Mouse (Mus musculus): ENCODE measurements around the gene Pcnx.
"Not testable (repeated sequence)": the region's sequence is repeated elsewhere in the genome, so short reads cannot be mapped to it uniquely, and the experiment has no call there.

Gene Pcnx

DNA sequence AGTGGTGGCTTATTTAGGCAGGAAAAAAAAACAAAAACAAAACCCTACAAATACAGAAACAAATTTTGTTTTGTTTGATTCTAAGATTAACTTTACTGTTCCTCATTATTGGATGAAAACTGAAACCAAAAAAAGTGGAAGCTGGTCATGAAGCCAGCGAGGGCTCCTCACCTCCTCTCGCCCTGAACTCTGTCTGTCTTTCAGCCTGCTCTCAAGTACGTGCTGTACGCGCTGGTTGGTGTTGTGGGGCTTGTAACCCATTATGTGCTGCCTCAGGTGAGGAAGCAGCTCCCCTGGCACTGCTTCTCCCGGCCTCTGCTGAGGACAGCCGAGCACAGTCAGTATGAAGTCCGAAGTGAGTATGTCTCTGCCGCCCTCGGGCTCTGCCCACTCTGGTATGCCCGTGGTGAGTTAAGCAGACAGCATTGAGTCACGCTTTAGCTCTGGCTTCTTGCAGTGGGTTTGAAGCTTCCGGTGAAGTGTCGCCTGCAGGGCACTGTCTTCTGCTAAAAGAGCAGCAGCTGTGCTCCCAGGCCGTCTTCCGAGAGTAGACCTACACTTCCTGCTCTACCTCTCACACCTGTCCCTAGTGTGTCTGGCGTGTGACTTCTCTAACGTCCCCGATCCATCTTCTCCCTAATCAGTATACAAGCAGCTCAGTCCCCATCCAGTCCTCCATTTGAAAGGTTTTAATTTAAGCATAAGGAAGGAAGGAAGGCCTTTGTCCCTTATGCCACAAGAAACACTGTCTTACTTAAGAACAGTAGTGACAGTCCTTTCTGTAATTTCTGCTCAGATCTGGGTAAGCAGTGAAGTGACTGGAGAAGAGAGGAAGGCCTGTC, 111.4 kb downstream of the Pcnx start:
- DNase-seq = no peak

DNA sequence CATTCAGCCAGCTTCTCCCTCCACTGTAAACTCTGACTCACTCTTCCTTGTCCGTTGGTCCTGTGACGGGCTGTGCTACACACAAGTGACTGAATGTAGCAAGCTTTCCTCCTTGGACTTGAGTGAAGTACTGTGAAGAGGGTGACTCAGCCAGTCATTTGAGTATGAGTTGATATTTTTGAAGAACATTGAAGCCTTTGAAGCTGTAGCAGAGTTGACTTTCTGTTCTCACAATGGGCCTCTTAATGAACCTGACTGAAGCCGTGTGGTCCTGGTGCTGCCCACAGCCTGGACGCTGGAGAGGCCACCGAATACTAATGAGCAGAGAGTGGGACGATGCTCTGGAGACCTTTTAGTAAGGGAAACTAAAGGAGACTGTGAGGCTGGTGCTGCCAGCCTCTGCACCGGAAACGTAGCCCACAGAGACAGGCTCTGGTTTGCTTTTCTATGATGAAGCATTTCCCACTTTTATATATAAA, 112.1 kb downstream of the Pcnx start:
- DNase-seq = no peak

DNA sequence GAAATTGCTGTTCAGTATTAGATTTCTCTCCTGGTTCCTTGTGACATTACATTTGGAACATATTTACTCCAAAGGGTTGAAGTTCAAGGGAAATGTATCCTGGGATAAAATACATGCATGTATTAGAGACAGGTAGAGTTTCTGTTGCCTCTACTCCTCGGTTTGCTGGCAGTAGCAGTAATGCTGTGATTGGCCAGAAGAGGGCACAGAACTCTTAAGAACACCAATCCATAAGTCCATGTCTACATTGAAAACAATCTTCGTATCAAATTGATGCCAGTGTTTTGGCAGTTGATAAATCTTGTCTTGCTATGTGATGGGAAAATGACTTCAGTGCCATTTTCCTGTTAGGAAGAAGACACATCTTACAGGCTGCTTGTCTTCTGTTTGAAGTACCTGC, 115.0 kb downstream of the Pcnx start:
- DNase-seq = no peak

DNA sequence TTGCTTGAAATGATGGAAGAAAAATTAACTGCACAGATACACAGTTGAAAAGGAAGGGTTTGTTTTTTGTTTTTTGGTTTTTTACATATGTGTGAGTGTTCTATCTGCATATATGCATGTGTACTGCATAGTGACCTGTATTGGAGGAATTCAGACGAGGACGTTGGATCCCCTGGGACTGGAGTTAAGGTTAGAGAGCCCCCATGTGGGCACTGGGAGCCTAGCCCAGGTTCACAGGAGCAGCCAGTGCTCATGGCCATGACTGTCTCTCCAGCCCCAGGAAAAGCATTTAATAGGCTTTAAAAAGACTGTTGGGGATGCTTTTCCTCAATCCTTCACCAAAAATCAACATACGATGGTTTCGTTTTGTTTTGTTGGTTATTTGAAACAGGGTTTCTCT, 117.5 kb downstream of the Pcnx start:
- DNase-seq = no peak

DNA sequence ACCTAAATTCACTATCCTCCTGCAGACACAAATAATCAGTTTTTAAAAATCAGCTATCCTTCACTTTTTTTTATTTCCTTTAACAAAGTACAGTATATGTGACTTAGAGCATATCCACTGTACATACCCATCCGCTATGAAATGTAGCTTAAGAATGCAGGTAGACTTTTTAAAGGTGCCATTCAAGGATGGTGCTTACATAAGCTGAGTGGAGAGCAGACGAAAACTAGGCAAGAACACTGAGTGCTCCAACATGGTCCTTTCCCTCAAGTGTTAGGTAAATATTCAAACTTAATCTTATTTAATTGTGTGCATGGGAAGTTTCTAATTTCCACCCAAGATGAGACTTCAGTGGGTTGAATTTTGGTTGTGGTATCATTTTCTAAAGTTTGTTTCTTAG, 119.5 kb downstream of the Pcnx start:
- no peak for DNase-seq

DNA sequence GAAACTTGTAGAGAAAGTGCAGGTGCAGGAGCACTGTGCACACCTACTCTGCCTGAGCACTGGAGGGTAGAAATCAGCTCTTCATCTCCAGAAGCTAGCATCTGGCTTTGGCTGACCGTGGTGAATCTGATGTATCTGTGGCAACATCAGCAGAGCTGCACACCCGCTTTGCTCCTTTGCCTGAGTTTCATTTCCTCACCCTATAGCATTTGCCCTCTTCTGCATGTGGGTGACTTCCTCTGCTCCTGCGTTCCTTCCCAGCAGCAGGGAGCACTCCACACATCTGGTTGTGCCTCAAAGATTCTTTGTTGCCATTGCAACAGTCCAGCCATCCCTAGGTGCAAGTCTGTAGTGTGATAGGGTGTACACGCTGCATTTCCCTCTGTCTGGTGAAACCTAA, 132.3 kb downstream of the Pcnx start:
- DNase-seq = no peak

DNA sequence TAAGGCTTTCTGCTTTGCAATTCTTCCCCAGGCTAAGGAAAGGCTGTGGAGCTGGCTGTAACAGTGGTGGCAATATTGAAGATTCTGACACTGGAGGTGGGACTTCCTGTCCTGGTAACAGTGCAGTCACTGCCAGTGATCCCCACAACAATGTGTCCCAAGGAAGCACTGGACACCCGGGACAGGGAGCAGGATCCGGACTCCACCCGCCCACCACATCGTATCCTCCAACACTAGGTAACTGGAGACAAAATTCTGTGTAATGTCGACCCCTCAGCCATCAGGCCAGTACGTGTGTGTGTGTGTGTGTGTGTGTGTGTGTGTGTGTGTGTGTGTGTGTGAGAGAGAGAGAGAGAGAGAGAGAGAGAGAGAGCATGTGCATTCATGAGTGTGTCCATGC, 133.2 kb downstream of the Pcnx start:
- no peak for DNase-seq

DNA sequence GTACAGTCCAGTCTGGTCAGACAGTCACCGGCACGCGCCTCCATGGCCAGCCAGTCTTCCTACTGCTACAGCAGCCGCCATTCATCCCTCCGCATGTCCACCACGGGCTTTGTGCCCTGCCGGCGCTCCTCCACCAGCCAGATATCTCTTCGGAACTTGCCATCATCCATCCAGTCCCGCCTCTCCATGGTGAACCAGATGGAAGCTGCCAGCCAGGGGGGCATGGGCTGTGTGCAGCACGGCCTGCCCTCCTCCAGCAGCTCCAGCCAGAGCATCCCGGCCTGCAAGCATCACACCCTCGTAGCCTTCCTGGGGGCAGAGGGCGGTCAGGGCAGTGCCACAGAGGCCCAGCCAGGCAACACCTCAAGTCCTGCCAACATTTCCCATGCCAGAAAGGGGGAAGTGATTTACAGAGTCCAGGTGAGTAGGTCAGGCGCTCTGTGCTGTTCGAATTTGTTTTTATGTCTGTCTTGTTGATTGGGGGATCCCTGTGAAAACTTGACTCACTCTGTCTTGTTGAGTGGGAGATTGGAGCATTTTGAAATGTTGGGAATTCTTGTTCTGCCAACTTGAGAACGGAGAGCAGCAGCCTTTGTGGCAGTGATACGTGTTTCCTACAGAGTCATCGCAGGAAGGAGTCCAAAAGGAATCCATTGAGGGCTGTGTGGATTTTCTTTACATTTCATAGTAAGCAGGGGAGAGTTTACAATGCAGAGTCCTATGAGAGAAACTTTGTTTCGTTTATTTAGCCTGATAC, 135.3 kb downstream of the Pcnx start:
- peak; percentile 28 for DNase-seq

DNA sequence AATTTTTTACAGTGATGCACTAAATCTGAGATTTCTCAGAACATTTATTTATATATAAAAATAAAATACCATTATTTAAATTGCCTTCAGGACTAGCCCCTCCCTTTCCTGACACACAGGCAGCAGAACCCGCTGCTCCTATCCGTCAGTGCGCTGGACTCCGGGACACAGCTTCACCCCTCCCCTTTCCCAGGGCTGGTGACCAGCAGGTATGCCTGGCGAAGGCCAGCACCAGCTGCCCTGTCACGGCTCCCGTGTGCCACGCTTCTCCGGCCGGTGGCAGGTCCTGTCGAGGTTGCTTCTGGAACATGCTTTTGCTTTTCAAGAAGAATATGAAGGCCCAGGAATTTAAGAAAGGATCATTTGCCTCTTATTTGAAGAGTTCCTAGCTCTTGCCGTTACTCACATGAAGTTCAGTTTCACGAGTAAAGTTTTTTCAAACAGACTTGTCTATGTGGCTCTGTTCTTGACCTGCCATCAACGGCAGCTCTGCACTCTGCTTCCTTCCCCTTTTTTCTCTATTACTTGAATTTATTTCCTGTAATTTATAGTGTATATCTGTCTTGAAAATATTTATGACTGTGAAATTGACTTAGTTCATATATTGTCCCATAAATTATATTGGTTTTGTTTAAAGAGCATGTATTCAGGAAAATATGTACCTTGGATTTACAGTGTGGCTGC, 137.0 kb downstream of the Pcnx start:
- DNase-seq = no peak

DNA sequence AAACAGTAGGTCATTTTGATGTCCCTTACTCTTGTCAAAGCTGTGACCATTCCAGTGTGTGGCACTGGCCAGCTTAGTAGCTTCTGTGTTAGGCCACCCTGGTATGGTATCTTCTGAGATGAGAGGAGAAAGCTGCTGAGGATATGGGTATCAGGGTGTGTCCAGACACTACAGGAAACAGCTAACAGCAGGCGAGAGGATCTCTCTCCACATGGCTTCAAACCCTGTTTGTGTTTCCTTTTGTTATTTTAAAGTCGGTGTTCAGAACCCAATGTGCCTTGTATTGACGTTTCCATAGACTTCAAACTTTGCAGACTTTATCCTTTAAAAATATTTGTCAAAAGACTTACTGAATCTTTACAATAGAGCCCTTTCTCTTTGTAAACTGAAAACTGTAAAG, 137.7 kb downstream of the Pcnx start:
- no peak for DNase-seq

DNA sequence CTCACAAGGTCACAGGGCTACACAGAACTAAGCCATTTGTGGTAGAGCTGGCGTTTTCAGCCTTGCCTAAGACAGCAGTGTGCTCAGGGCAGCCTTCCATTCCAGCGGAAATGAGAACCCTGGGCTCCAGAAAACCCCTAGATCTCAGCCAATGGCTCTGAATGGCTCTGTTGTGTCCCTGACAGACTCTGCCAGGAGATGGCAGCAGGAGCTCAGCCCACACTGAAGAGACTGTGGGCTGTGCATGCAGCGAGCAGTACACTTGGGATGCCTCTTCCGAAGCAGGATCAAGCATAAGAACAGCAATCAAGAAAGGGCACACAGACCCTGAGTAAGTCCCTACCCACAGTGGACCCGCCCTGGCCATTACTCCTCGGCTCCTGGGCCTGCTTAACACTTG, 142.9 kb downstream of the Pcnx start:
- DNase-seq = not testable (repeated sequence)

DNA sequence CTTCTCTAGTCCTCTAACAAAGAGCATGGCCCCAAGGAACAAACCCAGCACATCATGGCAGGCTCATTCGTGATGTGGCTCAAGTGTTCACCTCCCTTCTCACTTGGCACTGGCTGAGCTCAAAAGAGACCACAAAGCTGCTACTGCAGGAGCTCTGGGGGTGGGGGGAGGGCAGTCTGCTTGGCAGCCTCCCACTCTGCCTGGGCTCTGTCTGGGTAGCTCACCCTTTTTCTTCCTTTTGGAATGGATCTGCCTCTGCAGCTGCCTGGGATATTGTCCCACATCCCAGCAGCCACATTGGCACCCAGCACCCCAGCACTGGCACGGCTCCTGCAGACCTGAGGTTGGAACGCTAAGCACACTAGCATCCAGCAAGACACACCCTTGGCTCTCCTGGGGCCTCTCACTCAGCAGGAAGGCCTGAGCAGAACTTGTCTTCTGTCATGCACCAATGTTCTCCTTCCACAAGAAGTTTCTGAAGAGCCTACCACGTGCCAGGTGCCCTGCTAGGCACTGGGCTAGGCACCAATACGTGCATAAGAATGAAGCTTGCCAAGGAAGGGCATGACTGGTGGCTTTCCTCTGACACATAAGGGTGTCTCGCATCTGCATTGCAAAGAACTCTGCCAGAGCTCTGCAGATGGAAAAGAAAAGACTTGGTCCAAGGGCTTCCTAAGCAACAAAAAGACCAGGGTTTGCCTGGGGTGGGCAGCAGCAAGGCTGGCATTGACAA, 166.2 kb downstream of the Pcnx start:
- not testable (repeated sequence) for DNase-seq

DNA sequence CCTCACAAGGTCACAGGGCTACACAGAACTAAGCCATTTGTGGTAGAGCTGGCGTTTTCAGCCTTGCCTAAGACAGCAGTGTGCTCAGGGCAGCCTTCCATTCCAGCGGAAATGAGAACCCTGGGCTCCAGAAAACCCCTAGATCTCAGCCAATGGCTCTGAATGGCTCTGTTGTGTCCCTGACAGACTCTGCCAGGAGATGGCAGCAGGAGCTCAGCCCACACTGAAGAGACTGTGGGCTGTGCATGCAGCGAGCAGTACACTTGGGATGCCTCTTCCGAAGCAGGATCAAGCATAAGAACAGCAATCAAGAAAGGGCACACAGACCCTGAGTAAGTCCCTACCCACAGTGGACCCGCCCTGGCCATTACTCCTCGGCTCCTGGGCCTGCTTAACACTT, 173.7 kb downstream of the Pcnx start:
- DNase-seq = not testable (repeated sequence)

DNA sequence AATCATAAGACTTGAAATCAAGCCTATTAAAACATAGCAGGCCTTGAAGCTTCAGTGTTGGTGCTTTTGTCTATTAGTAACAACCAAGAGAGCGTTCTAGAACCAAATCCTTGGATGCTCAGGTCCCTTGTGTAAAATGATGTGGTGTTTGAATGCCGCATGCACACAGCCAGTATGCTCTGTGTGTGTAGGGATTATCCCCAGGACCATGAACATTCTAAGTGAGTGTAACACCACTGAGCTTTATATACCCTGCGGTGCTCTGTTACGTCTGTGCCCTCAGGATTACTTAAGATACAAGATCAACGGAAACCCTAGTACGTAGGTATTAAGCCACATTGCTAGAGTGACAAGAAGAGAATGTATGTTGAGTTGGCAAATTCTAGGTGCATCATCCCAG, 174.2 kb downstream of the Pcnx start:
- DNase-seq = not testable (repeated sequence)

DNA sequence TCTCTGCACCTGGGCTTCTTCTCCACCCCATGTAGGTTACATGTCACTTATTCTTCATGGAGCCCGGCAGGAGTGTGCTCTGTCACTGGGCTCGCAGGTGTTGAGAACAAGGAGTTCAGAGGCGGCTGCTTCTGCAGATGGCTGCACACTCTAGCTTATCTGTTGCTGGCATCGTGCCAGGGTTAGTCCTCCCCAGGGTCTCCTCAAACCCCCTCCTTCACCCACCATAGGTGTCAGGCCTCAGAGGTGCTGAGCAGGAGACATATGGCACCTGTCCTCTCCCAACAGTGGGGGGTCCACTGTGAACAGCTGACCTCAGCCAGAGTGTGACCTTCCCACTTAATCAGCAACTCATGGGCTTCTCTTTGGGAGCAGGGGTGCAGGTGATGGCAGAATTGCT, 184.3 kb downstream of the Pcnx start:
- not testable (repeated sequence) for DNase-seq
